Mouse (Mus musculus) kidney, adult 11 months (tissue): ENCODE measurements around the gene Serinc4.
"Not testable (repeated sequence)": the region's sequence is repeated elsewhere in the genome, so short reads cannot be mapped to it uniquely, and the experiment has no call there.

Source experiments
- DNase-seq: peaks from one replicate; pipeline ENCODE4 v3.0.0; 2022

Serinc4 gene

DNA sequence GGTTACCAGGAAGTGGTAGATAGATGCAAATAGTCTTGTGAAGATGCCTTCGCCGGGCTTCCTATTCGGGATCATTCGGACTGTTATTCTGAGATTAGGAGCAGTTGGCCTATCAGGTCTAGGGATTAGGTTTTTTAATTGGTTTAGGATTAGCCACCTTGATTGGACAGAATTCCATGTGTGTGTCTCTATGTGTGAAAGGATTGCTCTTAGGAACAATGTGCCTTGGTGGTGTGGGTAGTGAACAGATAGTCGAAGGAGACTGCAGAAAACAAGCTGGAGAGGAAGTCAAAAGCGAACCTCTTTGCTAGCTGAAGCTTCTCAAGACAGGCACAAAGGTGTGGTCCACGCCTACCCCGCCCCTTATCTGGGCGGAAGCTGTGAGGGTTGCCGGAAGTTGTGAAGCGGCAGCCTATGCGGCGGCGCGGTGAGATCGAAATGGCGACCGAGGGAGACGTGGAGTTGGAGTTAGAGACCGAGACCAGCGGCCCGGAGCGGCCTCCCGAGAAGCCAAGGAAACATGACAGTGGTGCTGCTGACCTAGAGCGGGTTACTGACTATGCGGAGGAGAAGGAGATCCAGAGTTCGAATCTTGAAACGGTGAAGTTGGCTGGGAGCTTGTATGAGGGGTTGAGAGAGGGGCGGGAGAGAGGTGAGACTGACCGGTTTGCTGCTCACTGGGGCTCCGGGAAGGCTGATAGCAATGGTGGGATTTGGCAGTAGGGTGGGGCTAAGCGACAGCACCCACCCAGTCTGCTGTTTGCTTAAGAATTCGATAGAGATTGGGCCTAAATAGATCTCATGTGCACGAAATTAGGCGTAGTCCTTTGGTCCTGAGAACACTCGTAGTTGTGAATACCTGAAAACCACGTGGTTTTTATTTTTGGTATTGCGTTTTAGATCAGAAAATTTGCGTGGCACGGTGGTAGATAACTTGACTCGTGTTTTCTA, at the start of gene Serinc4:
Serinc4 (minus strand) TSS at position 90 of the 951 bp plus-strand sequence.
- peak; percentile 86 for DNase-seq

- DNase-seq, result not testable (repeated sequence)
Measured at GRCm38 (mm10) chr2:121501550-121501949, 45.0 kb upstream of the Serinc4 start.

GRCm38 (mm10) chr2:121484403-121484802, 27.8 kb upstream of the Serinc4 start:
- not testable (repeated sequence) for DNase-seq

GRCm38 (mm10) chr2:121483576-121483975, 27.0 kb upstream of the Serinc4 start:
- no peak for DNase-seq

GRCm38 (mm10) chr2:121480916-121481315, 24.3 kb upstream of the Serinc4 start:
- DNase-seq, result not testable (repeated sequence)

GRCm38 (mm10) chr2:121480498-121480897, 23.9 kb upstream of the Serinc4 start:
- DNase-seq, result no peak

DNA sequence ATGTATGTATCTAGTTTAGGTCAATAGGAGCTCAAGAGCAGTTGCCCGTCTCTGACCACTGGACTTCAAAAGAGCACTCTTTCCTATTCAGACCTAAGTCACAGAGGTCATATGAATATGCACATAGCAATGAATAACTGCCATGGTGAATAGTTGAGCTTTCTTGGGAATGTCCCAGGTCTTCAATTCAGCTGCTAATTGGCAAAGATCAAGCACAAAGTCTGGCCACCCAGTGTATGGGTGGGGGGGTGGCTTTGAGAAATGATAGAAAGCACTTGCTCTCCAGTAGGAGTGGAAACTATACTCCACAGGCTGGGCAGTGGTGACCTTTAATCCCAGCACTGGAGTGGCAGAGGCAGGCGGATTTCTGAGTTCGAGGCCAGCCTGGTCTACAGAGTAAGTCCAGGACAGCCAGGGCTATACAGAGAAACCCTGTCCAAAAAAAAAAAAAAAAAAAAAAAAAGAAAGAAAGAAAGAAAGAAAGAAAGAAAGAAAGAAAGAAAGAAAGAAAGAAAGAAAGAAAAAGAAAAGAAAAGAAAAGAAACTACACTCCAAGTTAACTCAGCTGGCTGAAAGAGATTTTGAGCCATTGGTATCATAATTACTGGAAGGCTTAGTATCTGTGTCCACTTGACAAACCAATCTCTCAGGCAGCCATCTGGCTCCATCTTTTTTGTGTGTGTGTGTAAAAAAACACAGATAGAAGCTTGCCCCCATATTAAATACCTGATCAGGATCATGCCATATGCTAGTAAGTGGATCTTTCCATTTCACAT, 21.1 kb upstream of the Serinc4 start:
- no peak for DNase-seq

- DNase-seq, result not testable (repeated sequence)
Measured at GRCm38 (mm10) chr2:121475306-121475705, 18.7 kb upstream of the Serinc4 start.

DNA sequence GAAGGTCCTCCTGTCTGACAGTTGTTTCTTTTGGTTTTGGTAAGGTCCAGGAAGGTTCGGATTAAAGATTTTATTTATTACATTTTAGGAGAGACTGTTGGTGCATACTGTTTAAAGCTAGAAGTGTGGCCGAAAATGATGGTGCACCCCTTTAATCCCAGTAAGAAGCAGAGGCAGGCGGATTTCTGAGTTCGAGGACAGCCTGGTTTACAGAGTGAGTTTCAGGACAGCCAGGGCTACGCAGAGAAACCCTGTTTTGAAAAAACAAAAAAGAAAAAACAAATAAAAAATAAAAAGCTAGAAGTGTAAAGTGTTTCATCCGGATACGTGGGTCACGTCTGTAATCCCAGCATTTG, 17.6 kb upstream of the Serinc4 start:
- no peak for DNase-seq

DNA sequence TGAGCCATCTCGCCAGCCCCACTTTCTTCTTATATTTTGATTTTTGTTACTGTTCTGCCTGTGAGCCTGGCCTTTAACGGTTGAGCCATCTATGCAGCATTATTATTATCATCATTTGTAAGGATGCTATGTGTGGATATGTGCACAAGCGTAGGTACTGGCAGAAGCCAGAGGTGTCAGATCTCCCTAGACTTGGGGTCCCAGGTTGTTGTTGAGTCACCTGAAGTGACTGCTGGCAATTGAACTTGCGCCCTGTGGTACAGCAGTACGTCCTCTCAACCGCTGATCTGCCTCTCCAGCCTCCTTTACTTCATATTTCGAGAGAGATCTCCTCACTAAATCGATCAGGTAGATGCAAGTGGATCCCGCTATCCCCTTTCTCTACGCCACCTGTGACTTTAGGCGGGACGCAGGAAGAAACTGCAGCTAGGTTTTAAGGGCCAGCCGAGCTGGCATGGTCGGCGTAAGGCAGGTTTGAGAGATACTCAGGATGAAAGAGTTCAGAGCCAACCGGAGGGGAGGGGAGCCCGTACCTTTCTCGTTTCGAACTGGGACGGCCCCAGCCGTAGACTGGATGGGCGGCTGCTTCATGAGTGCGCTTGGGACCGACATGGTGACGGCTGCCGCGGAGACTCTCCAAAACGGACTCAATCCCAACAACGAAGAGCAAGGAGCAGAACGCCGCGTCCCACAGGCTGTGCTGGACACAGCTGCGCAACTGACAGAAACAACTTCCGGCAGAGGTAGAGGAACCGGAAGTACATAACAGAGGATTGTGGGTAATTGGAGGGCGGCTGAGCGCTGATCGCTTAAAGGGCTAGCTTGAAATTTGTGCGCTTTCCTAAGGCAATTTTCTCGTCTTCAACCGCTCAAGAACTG, 17.0 kb upstream of the Serinc4 start, which contains the start of gene Mfap1b:
Mfap1b (minus strand) TSS at position 767 of the 879 bp plus-strand sequence.
- DNase-seq, result peak; percentile 81

GRCm38 (mm10) chr2:121472783-121473182, 16.2 kb upstream of the Serinc4 start:
- not testable (repeated sequence) for DNase-seq

- DNase-seq, result not testable (repeated sequence)
Measured at GRCm38 (mm10) chr2:121468982-121469381, 12.4 kb upstream of the Serinc4 start.

DNA sequence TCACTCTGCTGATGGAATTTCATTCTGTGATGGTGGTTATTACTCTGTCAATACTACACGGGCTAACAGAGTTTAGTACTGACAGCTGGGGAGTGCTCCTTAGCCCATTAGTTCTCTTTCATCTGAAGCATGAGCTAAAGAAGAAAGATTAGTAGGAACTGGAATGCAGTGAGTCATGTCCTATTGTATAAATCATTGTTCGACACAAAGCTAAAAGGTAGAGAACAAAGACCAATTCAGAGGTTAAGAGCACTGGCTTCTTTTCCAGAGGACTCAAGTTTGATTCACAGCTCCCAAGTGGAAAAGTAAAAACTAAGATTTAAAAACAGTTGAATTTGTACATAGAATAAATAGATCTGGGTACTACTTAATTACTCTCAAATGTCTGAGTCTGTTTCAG, 3.5 kb upstream of the Serinc4 start:
- DNase-seq, result no peak

DNA sequence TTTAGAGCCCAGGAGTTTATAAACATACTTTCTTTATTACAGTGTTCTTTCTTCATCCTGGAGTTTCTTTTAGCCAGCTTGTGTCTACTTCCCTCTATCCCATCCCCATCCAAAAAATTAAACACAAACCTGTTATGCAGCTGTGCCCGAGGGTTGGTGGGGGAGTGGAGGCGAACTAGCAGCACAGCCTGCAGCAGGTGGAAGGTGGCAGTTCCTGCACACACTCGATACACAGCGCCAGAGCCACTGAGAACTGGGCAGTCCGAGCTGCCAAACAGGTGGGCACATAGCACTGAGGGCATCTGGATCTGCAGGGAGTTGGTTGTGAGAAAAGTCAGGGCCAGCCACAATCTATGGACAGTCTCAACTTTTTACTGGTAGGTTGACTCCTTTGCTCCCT, 1.0 kb downstream of the Serinc4 start:
- no peak for DNase-seq

DNA sequence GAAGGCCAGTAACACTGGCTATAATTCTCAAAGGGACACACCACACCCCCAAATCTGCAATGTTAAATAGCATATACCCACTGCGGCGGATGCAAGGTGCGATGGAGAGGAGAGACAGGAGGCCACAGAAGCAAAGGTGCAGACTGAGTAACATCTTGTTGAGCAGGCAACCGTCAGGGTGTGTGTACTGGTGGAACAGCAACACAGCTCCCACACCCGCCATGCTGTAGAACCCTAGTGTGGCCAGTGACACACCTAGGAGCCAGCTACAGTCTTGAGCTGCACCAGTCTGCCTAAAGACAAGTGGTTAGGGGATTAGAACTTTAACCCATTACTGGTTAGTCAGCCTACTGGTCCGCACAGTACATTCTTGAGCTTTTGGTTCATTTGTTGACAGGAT, 2.7 kb downstream of the Serinc4 start:
- no peak for DNase-seq

- DNase-seq, result no peak
Measured at GRCm38 (mm10) chr2:121452990-121453389, 3.6 kb downstream of the Serinc4 start, which contains the start of gene Hypk. Gene Hypk, plus strand, starts transcription at chr2:121453290.

DNA sequence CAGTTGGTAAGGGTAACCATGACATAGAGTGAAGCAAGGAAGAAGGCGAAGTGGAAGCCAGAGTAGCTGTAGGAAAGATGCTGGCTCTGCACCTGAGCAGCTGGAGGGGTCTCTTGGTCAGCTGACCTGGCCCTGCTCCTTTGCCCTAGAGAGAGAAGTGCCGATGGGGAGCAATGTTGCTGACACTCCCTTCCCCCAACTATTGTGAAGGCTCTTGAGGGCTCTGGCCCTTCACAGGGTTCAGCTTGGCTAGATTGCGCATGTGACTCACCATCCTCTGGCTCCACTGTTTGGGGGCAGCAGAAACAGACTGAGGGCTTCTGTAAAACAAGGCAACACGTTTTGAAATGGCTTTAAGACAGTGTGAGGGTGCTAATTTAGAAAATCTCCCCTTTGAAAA, 4.2 kb downstream of the Serinc4 start:
- no peak for DNase-seq

DNA sequence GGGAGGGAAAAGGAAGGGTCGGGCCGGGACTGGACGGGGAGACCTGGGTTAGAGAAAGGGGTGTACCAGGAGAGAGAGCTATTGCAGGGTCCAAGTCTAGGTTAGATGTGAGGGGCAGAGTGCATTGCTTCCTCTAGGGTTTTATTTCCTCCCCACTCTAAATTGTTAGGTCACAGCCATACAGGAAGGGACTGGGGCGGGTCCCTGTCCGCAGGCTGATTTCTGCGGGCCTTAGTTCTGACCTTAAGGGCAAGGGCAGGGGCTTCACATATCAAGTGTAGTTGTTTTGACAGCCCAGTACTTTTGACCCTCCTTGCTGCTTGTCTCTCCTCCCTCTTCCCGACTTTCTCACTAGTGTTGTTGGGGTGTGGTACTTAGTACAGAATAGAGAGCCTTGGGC, 6.5 kb downstream of the Serinc4 start:
- no peak for DNase-seq

- no peak for DNase-seq
Measured at GRCm38 (mm10) chr2:121449545-121450011, 7.0 kb downstream of the Serinc4 start.

GRCm38 (mm10) chr2:121448739-121449535, 7.6 kb downstream of the Serinc4 start, which contains the start of gene Serf2:
Gene Serf2, plus strand, starts transcription at chr2:121449195.
- DNase-seq, result peak; percentile 100

DNA sequence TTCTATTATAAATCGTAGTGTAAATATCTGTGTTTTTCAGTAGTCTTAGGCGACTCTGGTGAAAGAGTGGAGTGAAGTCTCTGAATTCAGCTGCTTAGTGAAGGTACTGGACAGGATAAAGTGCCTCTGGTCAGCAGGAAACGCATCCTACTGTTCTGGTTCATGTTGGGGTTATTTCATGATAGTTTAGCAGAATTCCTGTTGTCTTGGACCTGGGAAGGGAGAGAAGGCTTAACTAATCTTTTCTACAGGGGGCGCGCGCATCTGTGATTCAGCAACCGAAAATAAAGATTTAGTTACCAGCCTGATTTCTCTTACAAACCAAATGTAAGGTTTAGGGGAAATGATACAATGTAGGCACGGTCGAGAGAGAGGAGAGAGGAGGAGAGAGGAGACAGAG, 8.4 kb downstream of the Serinc4 start:
- DNase-seq, result peak; percentile 48
